Mouse (Mus musculus): ENCODE measurements at regions not wholly inside any gene's neighbourhood (a gene's known extent, or its start where the extent isn't known, plus 50 kb on each side); places are given as distances from the start of the nearest gene placed in this dataset.

- Histone ChIP-seq H3K4me1 (ENCODE audit: control insufficient read depth, insufficient read depth, low read length) (no peaks in the 10 kb centered on the region), H3K4me3 (ENCODE audit: insufficient read depth, low read depth, low read length) (no peak overlapping the region), H3K9ac (ENCODE audit: low read depth, low read length) (no peak overlapping the region), H3K27me3 (ENCODE audit: control insufficient read depth, insufficient read depth, low read length) (no peaks in the 10 kb centered on the region), H3K27ac (replicated peaks; ENCODE audit: insufficient read depth, low read depth, low read length) (no peak overlapping the region), H3K36me3 (ENCODE audit: control insufficient read depth, insufficient read depth, low read length) (no peaks in the 10 kb centered on the region), H3K79me2 (ENCODE audit: control insufficient read depth, insufficient read depth, low read length) (no peaks in the 10 kb centered on the region)
- TF ChIP-seq CTCF (IDR thresholded peaks at IDR 0.05; ENCODE audit: low read depth, low read length) (no peak), POLR2A (IDR thresholded peaks at IDR 0.05; ENCODE audit: extremely low read depth, insufficient read depth, low read length) (no peak)
- WGBS: 73% methylated on average over 1 of the region's 1 CpGs
- no peak for DNase-seq (ENCODE audit: extremely low read depth, low read depth, low spot score)
These were observed 903.7 kb downstream of the Tbl1xr1 start for GRCm38 (mm10) chr3:22979896-22980890.

GRCm38 (mm10) chr3:22982430-22982829 is 906.0 kb downstream of the Tbl1xr1 start:
- Histone ChIP-seq H3K27ac (replicated peaks; ENCODE audit: insufficient read depth, low read depth, low read length) (no peak overlapping the region), H3K9ac (ENCODE audit: low read depth, low read length) (no peak overlapping the region), H3K4me1 (ENCODE audit: control insufficient read depth, insufficient read depth, low read length) (no peaks in the 10 kb centered on the region), H3K36me3 (ENCODE audit: control insufficient read depth, insufficient read depth, low read length) (no peaks in the 10 kb centered on the region), H3K79me2 (ENCODE audit: control insufficient read depth, insufficient read depth, low read length) (no peaks in the 10 kb centered on the region), H3K27me3 (ENCODE audit: control insufficient read depth, insufficient read depth, low read length) (no peaks in the 10 kb centered on the region), H3K4me3 (ENCODE audit: insufficient read depth, low read depth, low read length) (no peak overlapping the region)
- TF ChIP-seq POLR2A (IDR thresholded peaks at IDR 0.05; ENCODE audit: extremely low read depth, insufficient read depth, low read length) (no peak), CTCF (IDR thresholded peaks at IDR 0.05; ENCODE audit: low read depth, low read length) (no peak)
- no peak for DNase-seq (ENCODE audit: extremely low read depth, low read depth, low spot score)

- H3K4me1 ChIP-seq (ENCODE audit: control insufficient read depth, insufficient read depth, low read length): no peaks in the 10 kb centered on the region
- no peak overlapping the region for H3K27ac ChIP-seq (replicated peaks; ENCODE audit: insufficient read depth, low read depth, low read length)
- no peaks in the 10 kb centered on the region for H3K36me3 ChIP-seq (ENCODE audit: control insufficient read depth, insufficient read depth, low read length)
- DNase-seq (ENCODE audit: extremely low read depth, low read depth, low spot score): no peak
- H3K27me3 ChIP-seq (ENCODE audit: control insufficient read depth, insufficient read depth, low read length): no peaks in the 10 kb centered on the region
- TF ChIP-seq CTCF (IDR thresholded peaks at IDR 0.05; ENCODE audit: low read depth, low read length): no peak
- H3K79me2 ChIP-seq (ENCODE audit: control insufficient read depth, insufficient read depth, low read length): no peaks in the 10 kb centered on the region
- H3K9ac ChIP-seq (ENCODE audit: low read depth, low read length): no peak overlapping the region
- 62% methylated on average over 3 of the region's 3 CpGs for WGBS
- H3K4me3 ChIP-seq (ENCODE audit: insufficient read depth, low read depth, low read length): no peak overlapping the region
These were observed 913.8 kb downstream of the Tbl1xr1 start for GRCm38 (mm10) chr3:22990136-22990820.

- Histone ChIP-seq H3K9ac (ENCODE audit: low read depth, low read length) (no peak overlapping the region), H3K79me2 (ENCODE audit: control insufficient read depth, insufficient read depth, low read length) (no peaks in the 10 kb centered on the region), H3K27me3 (ENCODE audit: control insufficient read depth, insufficient read depth, low read length) (no peaks in the 10 kb centered on the region), H3K27ac (replicated peaks; ENCODE audit: insufficient read depth, low read depth, low read length) (no peak overlapping the region), H3K4me1 (ENCODE audit: control insufficient read depth, insufficient read depth, low read length) (no peaks in the 10 kb centered on the region), H3K4me3 (ENCODE audit: insufficient read depth, low read depth, low read length) (no peak overlapping the region), H3K36me3 (ENCODE audit: control insufficient read depth, insufficient read depth, low read length) (no peaks in the 10 kb centered on the region)
- DNase-seq (ENCODE audit: extremely low read depth, low read depth, low spot score): no peak
- WGBS: 81% methylated on average over 6 of the region's 6 CpGs
- TF ChIP-seq CTCF (IDR thresholded peaks at IDR 0.05; ENCODE audit: low read depth, low read length) (no peak), POLR2A (IDR thresholded peaks at IDR 0.05; ENCODE audit: extremely low read depth, insufficient read depth, low read length) (no peak)
These were observed 918.8 kb downstream of the Tbl1xr1 start for GRCm38 (mm10) chr3:22995228-22995627.

- no peak for TF ChIP-seq CTCF (IDR thresholded peaks at IDR 0.05; ENCODE audit: low read depth, low read length)
- no peak for TF ChIP-seq POLR2A (IDR thresholded peaks at IDR 0.05; ENCODE audit: extremely low read depth, insufficient read depth, low read length)
- Histone ChIP-seq H3K27me3 (ENCODE audit: control insufficient read depth, insufficient read depth, low read length) (no peaks in the 10 kb centered on the region), H3K79me2 (ENCODE audit: control insufficient read depth, insufficient read depth, low read length) (no peaks in the 10 kb centered on the region), H3K36me3 (ENCODE audit: control insufficient read depth, insufficient read depth, low read length) (no peaks in the 10 kb centered on the region), H3K4me3 (ENCODE audit: insufficient read depth, low read depth, low read length) (no peak overlapping the region), H3K9ac (ENCODE audit: low read depth, low read length) (no peak overlapping the region), H3K4me1 (ENCODE audit: control insufficient read depth, insufficient read depth, low read length) (no peaks in the 10 kb centered on the region), H3K27ac (replicated peaks; ENCODE audit: insufficient read depth, low read depth, low read length) (no peak overlapping the region)
- 73% methylated on average over 5 of the region's 5 CpGs for WGBS
- DNase-seq (ENCODE audit: extremely low read depth, low read depth, low spot score): no peak
These were observed 919.4 kb downstream of the Tbl1xr1 start for GRCm38 (mm10) chr3:22995833-22996232.

- no peak overlapping the region for H3K9ac ChIP-seq (ENCODE audit: low read depth, low read length)
- H3K4me3 ChIP-seq (ENCODE audit: insufficient read depth, low read depth, low read length): no peak overlapping the region
- no peak overlapping the region for H3K27ac ChIP-seq (replicated peaks; ENCODE audit: insufficient read depth, low read depth, low read length)
- H3K27me3 ChIP-seq (ENCODE audit: control insufficient read depth, insufficient read depth, low read length): no peaks in the 10 kb centered on the region
- no peaks in the 10 kb centered on the region for H3K36me3 ChIP-seq (ENCODE audit: control insufficient read depth, insufficient read depth, low read length)
- H3K79me2 ChIP-seq (ENCODE audit: control insufficient read depth, insufficient read depth, low read length): no peaks in the 10 kb centered on the region
- no peaks in the 10 kb centered on the region for H3K4me1 ChIP-seq (ENCODE audit: control insufficient read depth, insufficient read depth, low read length)
- 76% methylated on average over 3 of the region's 3 CpGs for WGBS
- no peak for DNase-seq (ENCODE audit: extremely low read depth, low read depth, low spot score)
- no peak for TF ChIP-seq CTCF (IDR thresholded peaks at IDR 0.05; ENCODE audit: low read depth, low read length)
- TF ChIP-seq POLR2A (IDR thresholded peaks at IDR 0.05; ENCODE audit: extremely low read depth, insufficient read depth, low read length): no peak
These were observed 924.6 kb downstream of the Tbl1xr1 start for GRCm38 (mm10) chr3:23001071-23001470.

Measured in liver, adult 2 months (tissue).